Mouse (Mus musculus) lung, embryonic 14.5 days (tissue): ENCODE results near the gene Ccl6. TPM values are rescaled to one million over a fixed set of nuclear protein-coding genes. Genes with fewer than 3 reads are reported as not detected.
A peak's percentile ranks its signal among the peaks of the same experiment; 100 is the strongest.

ENCODE experiments used
- ATAC-seq: fragments of 200-750 bp; cut with Nextera tagmentation; 2 replicates; pipeline ENCODE4 v1.8.0; 2017; ENCODE audit warnings: mild to moderate bottlenecking, moderate TSS enrichment, moderate library complexity; ENCODE audit not compliant: insufficient read depth
- DNase-seq: peaks from one replicate; pipeline ENCODE4 v3.0.0-alpha.2; 2015
- H3K27ac ChIP-seq: fragments of 300-500 bp; sonication (generic); 2 replicates; pipeline ENCODE4 v1.5.1; 2014; ENCODE audit warnings: low read depth, mild to moderate bottlenecking, moderate library complexity
- H3K27me3 ChIP-seq: fragments of 300-500 bp; sonication (generic); 2 replicates; pipeline ENCODE4 v1.6.1; 2014; ENCODE audit warnings: low read length, control low read depth; ENCODE audit not compliant: insufficient read depth
- H3K36me3 ChIP-seq: fragments of 300-500 bp; sonication (generic); 2 replicates; pipeline ENCODE4 v1.6.1; 2014; ENCODE audit warnings: control low read depth; ENCODE audit not compliant: insufficient read depth
- H3K4me1 ChIP-seq: fragments of 300-500 bp; sonication (generic); 2 replicates; pipeline ENCODE4 v1.6.1; 2014; ENCODE audit warnings: antibody characterized with exemption, control low read depth; ENCODE audit not compliant: insufficient read depth
- H3K4me2 ChIP-seq: fragments of 300-500 bp; sonication (generic); 2 replicates; pipeline ENCODE4 v1.6.1; 2014; ENCODE audit warnings: mild to moderate bottlenecking
- H3K4me3 ChIP-seq: fragments of 300-500 bp; sonication (generic); 2 replicates; pipeline ENCODE4 v1.5.1; 2014; ENCODE audit warnings: low read depth, low read length
- H3K9ac ChIP-seq: fragments of 300-500 bp; sonication (generic); 2 replicates; pipeline ENCODE4 v1.6.1; 2014
- H3K9me3 ChIP-seq: fragments of 300-500 bp; sonication (generic); 2 replicates; pipeline ENCODE4 v1.6.1; 2016; ENCODE audit warnings: low read depth, low read length, control low read depth
- CTCF ChIP-seq: IDR thresholded peaks from 2 replicates; pipeline ENCODE4 v1.5.1; 2016; ENCODE audit warnings: antibody characterized with exemption, low read depth
- WGBS: fragments of 180-500 bp; shearing (Covaris S2); extraction: QIAGEN DNeasy Blood & Tissue Kit; methylation state at CpG from one replicate; pipeline ENCODE4 v1.1.7; 2014; 5-methylcytosine and 5-hydroxymethylcytosine counted together
- polyA plus RNA-seq: library from polyadenylated mRNA; unstranded; fragments of >200 nt; fragmentation: Nextera tagmentation; extraction: Ambion mirVana; gene quantifications from 2 replicates; pipeline ENCODE4 v1.2.1, GENCODE M21; 2014

Gene Ccl6
- polyA plus RNA-seq, 1 experiment from 2014 or later: 4.8 TPM

DNA sequence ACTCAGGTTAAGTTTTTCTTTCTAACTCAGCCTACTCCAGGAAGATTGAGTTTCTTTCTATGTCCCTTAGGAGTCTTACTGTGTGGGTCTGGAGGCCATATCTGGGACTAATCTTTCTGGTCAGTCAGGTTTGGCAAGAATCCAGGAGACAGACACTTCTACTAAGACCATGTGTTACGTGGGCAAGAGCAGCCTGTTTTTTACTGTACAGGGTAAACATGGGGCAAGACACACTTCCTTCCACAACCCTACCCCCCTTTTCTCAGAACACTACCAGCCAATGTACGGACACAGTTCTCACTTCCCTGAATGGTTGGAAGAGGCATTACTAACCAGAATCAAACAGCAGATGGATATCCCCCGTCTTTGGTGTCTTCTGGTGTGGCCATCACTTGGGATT is 48.7 kb downstream of the Ccl6 start:
- no peaks in the 10 kb centered on the region for H3K27me3 ChIP-seq
- no peak for TF ChIP-seq CTCF
- no peak overlapping the region for H3K4me3 ChIP-seq
- ATAC-seq (no peak), DNase-seq (peak; percentile 55)
- H3K9ac ChIP-seq: no peak overlapping the region
- no peak overlapping the region for H3K4me2 ChIP-seq
- no peak overlapping the region for H3K27ac ChIP-seq
- H3K9me3 ChIP-seq: no peaks in the 10 kb centered on the region
- 45% methylated on average over 3 of the region's 3 CpGs for WGBS
- no peaks in the 10 kb centered on the region for H3K36me3 ChIP-seq
- no peaks in the 10 kb centered on the region; the same call in 1 of the 2 replicates for H3K4me1 ChIP-seq

DNA sequence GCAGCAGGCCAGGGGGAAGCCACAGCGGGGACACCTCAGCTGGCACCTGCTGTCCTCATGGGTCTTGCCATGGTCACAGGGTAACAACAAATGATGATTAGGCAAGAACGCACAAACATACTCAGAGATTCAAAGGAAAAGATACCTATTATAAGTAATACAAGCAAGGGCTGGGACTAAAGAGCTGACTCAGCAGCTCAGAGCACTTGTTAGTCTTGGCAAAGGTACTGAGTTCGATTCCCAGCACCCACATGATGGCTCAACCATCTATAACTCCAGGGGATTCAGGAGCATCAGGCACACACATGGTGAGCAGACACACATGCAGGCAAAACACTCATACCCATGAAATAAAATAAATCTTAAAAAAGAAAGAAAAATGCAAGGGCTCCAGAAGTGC is 51.5 kb downstream of the Ccl6 start:
- Histone ChIP-seq H3K27me3 (no peaks in the 10 kb centered on the region), H3K36me3 (no peaks in the 10 kb centered on the region), H3K4me1 (no peaks in the 10 kb centered on the region; the same call in 1 of the 2 replicates), H3K4me2 (no peak overlapping the region), H3K27ac (no peak overlapping the region), H3K4me3 (no peak overlapping the region), H3K9ac (no peak overlapping the region), H3K9me3 (no peaks in the 10 kb centered on the region)
- no peak for DNase-seq
- 86% methylated on average over 3 of the region's 3 CpGs for WGBS
- TF ChIP-seq CTCF: no peak
- ATAC-seq: no peak

DNA sequence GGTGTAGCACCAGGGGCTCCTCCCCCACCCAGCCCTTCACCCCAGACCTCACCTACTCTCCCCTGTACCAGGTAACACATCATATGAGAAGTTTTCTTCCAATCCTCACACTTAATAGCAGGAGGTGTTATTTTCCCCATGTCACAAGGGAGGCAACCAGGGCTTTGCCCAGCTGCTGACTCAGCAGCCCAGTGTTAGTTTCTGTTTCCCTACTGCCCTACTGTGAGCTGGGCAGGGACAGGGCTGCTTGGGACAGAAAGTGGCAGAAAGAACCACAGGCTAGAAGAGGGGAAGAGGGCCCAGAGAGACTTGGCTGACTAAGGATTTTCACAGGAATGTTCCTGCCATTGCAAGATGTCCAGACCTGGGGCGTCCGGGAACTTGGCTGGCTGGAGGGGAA is 52.0 kb downstream of the Ccl6 start:
- no peaks in the 10 kb centered on the region for H3K9me3 ChIP-seq
- no peak overlapping the region for H3K27ac ChIP-seq
- ATAC-seq (no peak), DNase-seq (no peak)
- H3K36me3 ChIP-seq: no peaks in the 10 kb centered on the region
- TF ChIP-seq CTCF: no peak
- no peaks in the 10 kb centered on the region; the same call in 1 of the 2 replicates for H3K4me1 ChIP-seq
- WGBS: 87% methylated on average over 2 of the region's 2 CpGs
- no peaks in the 10 kb centered on the region for H3K27me3 ChIP-seq
- no peak overlapping the region for H3K9ac ChIP-seq
- no peak overlapping the region for H3K4me2 ChIP-seq
- no peak overlapping the region for H3K4me3 ChIP-seq

DNA sequence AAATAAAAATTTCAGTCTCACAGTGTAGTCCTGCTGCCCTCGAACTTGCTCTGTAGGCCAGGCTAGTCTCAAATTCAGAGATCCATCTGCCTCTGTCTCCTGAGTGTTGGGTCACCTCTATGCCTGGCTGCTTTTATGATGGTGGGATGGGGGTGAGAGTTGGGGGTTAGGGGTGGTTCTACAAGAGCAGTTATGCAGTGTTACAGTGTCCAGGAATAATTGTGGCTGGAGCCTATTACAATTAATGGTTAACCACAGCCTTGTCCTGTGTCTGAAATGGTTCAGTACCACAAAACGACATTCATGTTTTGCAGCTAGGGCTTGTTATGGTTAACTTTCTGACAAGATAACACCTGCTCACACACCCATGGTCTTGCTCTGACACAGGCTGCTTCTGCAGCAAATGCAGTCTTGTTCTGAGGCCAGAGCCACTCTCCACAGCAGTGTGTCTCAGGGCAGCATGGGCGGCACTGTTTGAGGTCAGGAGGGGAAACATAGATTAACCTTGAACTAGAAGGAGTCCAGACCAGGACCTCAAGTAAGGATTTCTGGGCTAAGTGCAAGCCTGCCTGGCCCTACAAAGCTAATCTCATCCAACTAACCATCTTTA is 54.1 kb downstream of the Ccl6 start:
- DNase-seq (no peak), ATAC-seq (no peak)
- no peaks in the 10 kb centered on the region for H3K4me1 ChIP-seq
- no peaks in the 10 kb centered on the region for H3K36me3 ChIP-seq
- WGBS: 65% methylated on average over 3 of the region's 3 CpGs
- H3K27ac ChIP-seq: no peak overlapping the region
- H3K9ac ChIP-seq: no peak overlapping the region
- no peak overlapping the region for H3K4me2 ChIP-seq
- H3K9me3 ChIP-seq: no peaks in the 10 kb centered on the region
- no peak overlapping the region for H3K4me3 ChIP-seq
- no peak for TF ChIP-seq CTCF
- H3K27me3 ChIP-seq: no peaks in the 10 kb centered on the region

Other genes starting within 250 kb of the Ccl6 start
- gene Rasl10b, start 183.9 kb downstream of the Ccl6 start, polyA plus RNA-seq: 0.88 and 1.3 TPM in 2 replicates
- not detected in 2 replicates for gene Gas2l2, start 163.6 kb downstream of the Ccl6 start, polyA plus RNA-seq
- gene 1700020L24Rik, start 155.4 kb downstream of the Ccl6 start, polyA plus RNA-seq: 0.23 and 0.64 TPM in 2 replicates
- 2.1 TPM in 2 replicates for gene Mmp28, start 130.0 kb downstream of the Ccl6 start, polyA plus RNA-seq
- 14.4 and 14.7 TPM in 2 replicates for gene Taf15, start 120.0 kb downstream of the Ccl6 start, polyA plus RNA-seq
- 0.09 TPM in 1 of 2 replicates, not detected in the other for gene Heatr9, start 70.9 kb downstream of the Ccl6 start, polyA plus RNA-seq
- gene Ccl5, start 62.6 kb downstream of the Ccl6 start, polyA plus RNA-seq: 0.64 TPM in 1 of 2 replicates, not detected in the other
- 2.8 and 7.0 TPM in 2 replicates for gene Ccl9, start 14.5 kb downstream of the Ccl6 start, polyA plus RNA-seq
- not detected in 2 replicates for gene Rpl9-ps1, start 52.5 kb upstream of the Ccl6 start, polyA plus RNA-seq
- 0.33 and 0.51 TPM in 2 replicates for gene Ccl3, start 56.3 kb upstream of the Ccl6 start, polyA plus RNA-seq
- 0.59 and 1.3 TPM in 2 replicates for gene Ccl4, start 69.5 kb upstream of the Ccl6 start, polyA plus RNA-seq
- gene Wfdc17, start 110.9 kb upstream of the Ccl6 start, polyA plus RNA-seq: 0.76 and 2.8 TPM in 2 replicates
- 0.41 TPM in 1 of 2 replicates, not detected in the other for gene Wfdc18, start 115.9 kb upstream of the Ccl6 start, polyA plus RNA-seq
- gene Wfdc21, start 153.9 kb upstream of the Ccl6 start, polyA plus RNA-seq: 0.99 and 1.2 TPM in 2 replicates
- gene Heatr6, start 160.6 kb upstream of the Ccl6 start, polyA plus RNA-seq: 25.6 and 26.5 TPM in 2 replicates